Mouse (Mus musculus): Measurements from ENCODE around the gene Rab8a.

- TF ChIP-seq GATA1 (IDR thresholded peaks at IDR 0.05; ENCODE audit: borderline replicate concordance, low read length): no peak
- no peak for TF ChIP-seq FLI1 (IDR thresholded peaks at IDR 0.05; ENCODE audit: low read length)
These were observed 28.6 kb downstream of the Rab8a start, which contains the start of gene Hsh2d for GRCm38 (mm10) chr8:72189417-72190214.

Data from megakaryocyte, embryonic 14.5 days (primary cell).